Mouse (Mus musculus): ENCODE data around the gene Adamts2. TPM values are rescaled to one million over a fixed set of nuclear protein-coding genes. Genes with fewer than 3 reads are reported as not detected.

The Adamts2 gene
- 44.4 and 52.1 TPM in 2 replicates for polyA plus RNA-seq (2012; rRNA removed)

GRCm38 (mm10) chr11:50601641-50602355, at the start of gene Adamts2:
Gene Adamts2 (plus strand): TSS chr11:50602084.
- DNase-seq (ENCODE audit: low read depth): no peak

DNA sequence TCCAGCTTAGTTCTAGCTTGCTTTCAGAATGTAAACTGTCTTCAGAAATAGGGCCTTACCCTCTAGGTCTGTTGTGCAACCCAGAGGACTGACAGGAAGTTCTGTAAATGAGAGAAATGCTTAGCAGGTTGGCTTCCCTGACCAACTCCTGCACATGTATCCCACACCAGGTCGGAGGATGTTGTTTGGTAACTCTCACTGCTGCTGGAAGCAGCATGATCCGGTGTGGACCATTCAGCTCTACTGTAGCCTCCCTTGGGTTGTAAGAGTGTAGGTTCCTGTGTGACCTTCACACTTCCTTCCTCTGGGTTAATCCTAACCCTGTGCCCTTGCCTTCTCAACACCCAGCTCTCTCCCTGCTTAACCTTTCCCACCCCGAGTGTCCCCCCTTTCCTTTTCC, 44.8 kb upstream of the Adamts2 start:
- no peak for DNase-seq (ENCODE audit: low read depth)

- DNase-seq (ENCODE audit: low read depth): no peak
Measured at GRCm38 (mm10) chr11:50559108-50559507, 42.8 kb upstream of the Adamts2 start.

- no peak for DNase-seq (ENCODE audit: low read depth)
Measured at GRCm38 (mm10) chr11:50565466-50566211, 36.2 kb upstream of the Adamts2 start.

- no peak for DNase-seq (ENCODE audit: low read depth)
Measured at GRCm38 (mm10) chr11:50571448-50571847, 30.4 kb upstream of the Adamts2 start.

DNA sequence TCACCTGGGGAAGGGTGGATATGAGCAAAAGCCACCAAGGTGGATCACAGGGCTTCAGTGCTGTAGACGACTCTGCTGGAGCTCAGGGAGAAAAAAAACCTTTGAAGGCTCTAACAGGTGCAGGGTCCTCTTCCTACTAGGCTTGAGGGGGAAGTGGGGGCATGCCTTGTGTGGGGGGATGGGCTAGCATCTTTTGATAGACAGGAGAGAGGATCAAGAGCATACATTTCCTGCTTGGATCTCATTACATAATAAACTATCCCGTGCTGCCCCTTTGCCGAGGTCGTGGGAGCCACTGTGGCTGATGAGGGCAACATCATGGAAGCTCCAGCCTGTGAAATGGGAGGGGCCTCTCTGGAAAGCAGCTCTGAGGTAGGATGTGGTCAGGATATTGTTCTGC, 25.4 kb upstream of the Adamts2 start:
- DNase-seq (ENCODE audit: low read depth): no peak

GRCm38 (mm10) chr11:50587026-50587425, 14.9 kb upstream of the Adamts2 start:
- no peak for DNase-seq (ENCODE audit: low read depth)

DNA sequence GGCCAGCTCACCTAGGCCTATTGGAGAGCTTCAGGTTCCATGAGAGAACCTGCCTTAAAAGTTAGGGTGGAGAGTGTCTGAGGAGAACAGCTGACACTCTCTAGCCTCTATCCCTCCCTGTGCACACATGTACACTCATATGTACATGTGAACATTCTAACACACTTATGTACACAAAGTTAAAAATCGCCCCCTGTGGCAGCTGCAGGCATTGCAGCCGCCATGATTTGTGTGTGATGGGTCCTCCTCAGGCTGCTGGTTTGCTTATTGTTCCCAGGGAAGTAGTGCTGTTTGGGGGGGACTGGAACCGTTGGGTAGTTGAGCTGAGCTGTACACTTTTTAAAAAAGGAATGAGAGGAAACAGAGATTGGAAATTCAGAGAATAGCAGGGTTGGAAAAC, 14.1 kb upstream of the Adamts2 start:
- no peak for DNase-seq (ENCODE audit: low read depth)

GRCm38 (mm10) chr11:50589060-50589459, 12.8 kb upstream of the Adamts2 start:
- DNase-seq (ENCODE audit: low read depth): no peak

DNA sequence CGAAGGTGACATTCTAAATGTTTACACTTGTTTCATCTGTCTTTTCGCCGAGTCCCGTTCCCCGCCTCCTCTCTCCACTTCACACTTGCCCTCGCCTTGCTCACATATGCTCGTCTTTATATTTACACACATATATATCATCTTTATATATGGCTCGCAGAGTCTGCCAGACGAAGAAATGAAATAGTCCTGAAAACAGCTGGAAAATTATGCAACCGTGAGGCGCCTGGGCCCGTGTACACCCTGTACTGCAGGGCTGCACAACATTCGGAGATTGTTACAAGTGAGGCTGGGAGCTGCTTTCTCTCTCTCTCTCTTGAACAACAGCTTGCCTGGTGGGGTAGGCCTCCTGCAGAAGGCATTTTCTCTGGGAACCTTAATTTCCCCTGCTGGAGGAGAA, 10.8 kb upstream of the Adamts2 start:
- DNase-seq (ENCODE audit: low read depth): no peak

DNA sequence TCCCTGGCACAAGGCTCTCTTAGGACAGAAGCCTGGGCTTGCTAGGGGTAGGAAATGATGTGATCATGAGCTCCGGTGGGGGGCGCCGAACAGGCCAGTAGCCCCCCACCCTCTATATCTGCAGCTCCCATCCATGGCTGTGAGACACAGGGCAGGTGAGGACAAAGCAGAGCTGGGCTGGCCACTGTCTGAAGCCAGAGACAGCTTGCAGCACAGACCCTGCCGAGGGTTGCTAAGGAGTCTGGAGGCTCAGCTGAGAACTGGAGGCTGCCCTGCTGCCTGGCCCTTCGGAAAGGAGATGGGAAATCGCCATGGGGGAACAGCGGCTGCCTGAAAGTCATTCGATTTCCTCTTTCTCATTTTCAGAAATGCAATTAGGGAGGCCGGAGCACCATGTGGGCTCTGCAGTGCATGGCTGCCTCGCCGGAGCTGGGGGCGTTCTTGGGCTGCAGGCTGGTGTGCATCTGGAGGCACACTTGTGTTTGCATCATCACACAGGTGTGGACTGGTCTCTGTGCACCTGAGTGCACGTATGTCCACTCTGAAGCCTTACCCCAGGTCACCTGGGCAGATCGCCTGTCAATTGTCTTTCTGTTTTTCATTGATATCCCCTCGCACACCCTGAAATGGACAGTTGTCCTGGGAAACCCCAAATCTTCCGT, 8.9 kb upstream of the Adamts2 start:
- DNase-seq (ENCODE audit: low read depth): no peak

DNA sequence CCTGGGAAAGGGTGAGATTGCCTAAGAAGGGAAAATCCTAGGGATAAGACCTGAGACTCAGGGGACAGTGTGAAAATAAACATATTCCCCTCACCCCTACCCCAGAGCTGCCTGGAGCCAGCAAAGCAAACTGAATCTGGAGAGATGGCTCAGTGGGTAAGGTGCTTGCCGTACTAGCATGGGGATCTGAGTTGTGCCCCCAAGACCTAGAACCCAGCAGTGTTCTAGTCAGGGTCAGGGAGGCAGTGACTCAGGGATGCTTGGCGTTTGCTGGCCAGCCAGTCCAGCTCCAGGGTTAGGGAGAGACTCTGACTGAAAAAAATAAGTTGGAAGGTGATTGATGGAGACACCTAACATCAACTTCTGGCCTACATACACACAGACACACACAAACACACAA, 5.3 kb upstream of the Adamts2 start:
- no peak for DNase-seq (ENCODE audit: low read depth)

- no peak for DNase-seq (ENCODE audit: low read depth)
Measured at GRCm38 (mm10) chr11:50599156-50599555, 2.7 kb upstream of the Adamts2 start.

DNA sequence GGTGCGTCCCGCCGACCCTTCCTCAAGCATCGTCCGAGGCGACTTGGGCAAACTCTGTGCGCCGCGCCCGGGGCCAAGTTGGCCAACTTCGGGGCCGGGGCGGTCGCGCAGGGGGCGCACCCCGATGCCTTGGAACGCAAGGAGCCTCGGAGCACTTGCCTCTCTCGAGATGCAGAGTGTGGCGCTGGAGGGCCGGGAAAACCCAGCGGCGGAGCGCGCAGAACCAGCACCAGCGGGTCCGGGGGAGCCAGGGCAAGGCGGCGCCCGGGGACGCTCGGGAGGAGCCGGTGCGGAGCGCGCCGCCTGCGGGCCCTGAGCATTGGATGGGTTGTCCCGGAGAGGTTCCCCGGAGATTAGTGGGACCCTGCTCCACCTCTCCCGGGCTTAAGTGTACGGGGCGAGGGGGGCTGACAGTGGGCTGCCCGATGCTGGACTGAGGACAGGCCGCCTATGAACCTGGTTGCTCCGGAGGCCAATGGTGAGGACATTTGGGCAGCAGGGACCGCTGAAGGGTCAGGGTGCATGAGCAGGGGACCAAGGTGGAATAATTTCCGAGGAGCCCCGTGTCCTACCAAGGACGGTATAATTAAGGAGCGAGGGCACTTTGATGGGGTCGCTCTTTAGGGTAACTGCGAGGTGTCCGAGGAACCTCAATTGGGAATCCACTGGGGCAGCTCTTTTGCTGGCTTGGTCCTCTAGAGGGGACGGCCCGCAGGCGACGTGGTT, 635 bp downstream of the Adamts2 start:
- DNase-seq (ENCODE audit: low read depth): no peak

GRCm38 (mm10) chr11:50603082-50603910, 1.4 kb downstream of the Adamts2 start:
- DNase-seq (ENCODE audit: low read depth): no peak

- DNase-seq (ENCODE audit: low read depth): no peak
Measured at GRCm38 (mm10) chr11:50604371-50604770, 2.5 kb downstream of the Adamts2 start.

DNA sequence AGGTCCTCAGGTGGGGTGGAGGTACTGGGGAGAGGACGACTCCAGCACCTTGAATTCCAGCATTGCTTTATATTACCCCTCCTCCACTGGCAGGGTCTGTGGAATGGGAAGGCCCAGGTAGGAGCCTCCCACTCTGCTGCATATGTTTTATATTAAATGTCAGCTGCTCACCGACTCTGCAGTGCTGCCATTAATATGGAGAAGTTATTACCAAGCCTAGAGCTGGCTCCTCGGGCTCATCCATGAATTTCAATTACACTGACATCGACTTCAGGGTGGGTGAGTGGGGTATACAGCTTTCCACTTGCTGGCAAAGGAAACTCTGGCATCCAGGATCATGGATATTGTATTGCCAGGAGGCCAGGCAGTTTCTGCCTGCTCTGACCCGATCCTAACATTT, 9.3 kb downstream of the Adamts2 start:
- no peak for DNase-seq (ENCODE audit: low read depth)

DNA sequence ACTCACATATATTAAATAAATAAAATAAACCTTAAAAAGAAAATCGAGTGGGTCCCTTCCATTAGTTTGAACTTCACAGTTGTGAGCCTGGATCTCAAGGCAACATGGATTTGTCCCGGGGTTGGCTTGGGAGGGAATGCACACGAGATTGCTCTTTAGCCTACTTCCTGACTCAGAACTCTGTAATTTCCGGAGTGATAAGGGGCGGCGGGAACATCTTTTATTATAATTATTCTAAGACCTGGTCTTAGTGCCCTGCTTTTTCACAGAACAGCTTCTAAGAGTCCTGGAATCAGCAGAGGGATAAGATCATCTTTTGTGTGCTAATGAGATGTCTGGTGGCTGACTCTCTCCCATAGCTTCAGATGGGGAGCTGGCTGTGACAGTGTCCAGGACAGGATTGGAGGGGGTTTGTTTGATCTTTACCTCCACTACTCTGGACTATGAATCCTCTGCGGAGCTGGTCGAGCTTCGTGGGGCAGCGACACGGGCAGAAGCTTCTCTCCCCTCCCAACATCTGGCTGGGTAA, 15.2 kb downstream of the Adamts2 start:
- DNase-seq (ENCODE audit: low read depth): no peak

DNA sequence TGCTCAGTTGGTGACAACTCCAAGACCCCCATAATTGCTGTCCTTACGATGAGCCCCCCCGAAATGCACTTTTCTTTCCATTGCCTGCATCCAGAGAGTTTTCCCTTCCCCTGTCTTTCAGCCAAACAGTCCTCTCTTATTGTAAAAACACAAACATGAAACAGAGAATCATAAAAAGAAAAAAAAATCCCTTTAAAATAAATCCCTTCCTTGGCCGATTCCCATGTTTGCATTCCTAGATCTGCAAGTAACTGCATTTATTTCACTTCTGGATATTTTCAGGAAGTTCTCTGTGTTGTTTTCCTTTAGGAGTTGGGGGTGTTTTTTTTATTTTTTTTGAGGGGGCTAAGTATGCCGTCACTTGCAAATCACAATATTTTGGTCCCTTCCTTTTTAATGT, 19.0 kb downstream of the Adamts2 start:
- no peak for DNase-seq (ENCODE audit: low read depth)

DNA sequence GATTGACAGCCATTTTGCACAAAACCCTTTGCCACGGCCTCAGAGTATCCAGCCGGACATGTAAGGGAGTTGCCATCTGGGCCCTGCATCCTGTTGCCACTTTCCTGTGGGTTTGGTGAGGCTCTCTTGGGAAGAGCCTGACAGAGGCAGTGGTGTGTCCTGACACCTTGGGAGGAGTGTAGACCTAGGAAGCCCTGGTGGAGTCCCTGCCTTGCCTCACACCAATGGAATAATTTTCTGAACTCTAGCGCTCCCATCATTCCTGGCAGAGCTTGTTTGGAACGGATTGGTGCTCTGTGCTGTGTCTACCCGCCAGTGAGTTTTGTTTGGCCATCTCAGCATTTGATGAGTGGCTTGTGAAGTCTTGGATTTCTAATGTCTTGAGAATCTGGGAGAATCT, 19.5 kb downstream of the Adamts2 start:
- no peak for DNase-seq (ENCODE audit: low read depth)

GRCm38 (mm10) chr11:50622238-50622726, 20.4 kb downstream of the Adamts2 start:
- no peak for DNase-seq (ENCODE audit: low read depth)
